Mouse (Mus musculus) intestine, postnatal 0 days (tissue): Measurements from ENCODE around the gene Inppl1. TPM values are rescaled to one million over a fixed set of nuclear protein-coding genes. Genes with fewer than 3 reads are reported as not detected.
A peak's percentile ranks its signal among the peaks of the same experiment; 100 is the strongest.

Source experiments
- ATAC-seq: fragments of 200-750 bp; cut with Nextera tagmentation; 2 replicates; pipeline ENCODE4 v1.8.0; 2017; ENCODE audit warnings: mild to moderate bottlenecking, moderate TSS enrichment, moderate library complexity
- H3K27ac ChIP-seq: fragments of 300-500 bp; sonication (generic); 2 replicates; pipeline ENCODE4 v1.5.1; 2014; ENCODE audit warnings: mild to moderate bottlenecking, low read depth, low read length, moderate library complexity
- H3K27me3 ChIP-seq: fragments of 300-500 bp; sonication (generic); replicated peaks from 2 replicates; pipeline ENCODE4 v1.6.1; 2014; ENCODE audit warnings: low read length, mixed read lengths; ENCODE audit not compliant: control insufficient read depth, insufficient read depth
- H3K36me3 ChIP-seq: fragments of 300-500 bp; sonication (generic); 2 replicates; pipeline ENCODE4 v1.6.1; 2014; ENCODE audit warnings: mild to moderate bottlenecking, moderate library complexity; ENCODE audit not compliant: control insufficient read depth, insufficient read depth
- H3K4me1 ChIP-seq: fragments of 300-500 bp; sonication (generic); replicated peaks from 2 replicates; pipeline ENCODE4 v1.6.1; 2014; ENCODE audit warnings: antibody characterized with exemption, low read length, mixed read lengths; ENCODE audit not compliant: control insufficient read depth, insufficient read depth
- H3K4me2 ChIP-seq: fragments of 300-500 bp; sonication (generic); replicated peaks from 2 replicates; pipeline ENCODE4 v1.6.1; 2014; ENCODE audit warnings: low read depth, mild to moderate bottlenecking, moderate library complexity
- H3K4me3 ChIP-seq: fragments of 300-500 bp; sonication (generic); 2 replicates; pipeline ENCODE4 v1.5.1; 2014; ENCODE audit warnings: low read depth, low read length
- H3K9ac ChIP-seq: fragments of 300-500 bp; sonication (generic); 2 replicates; pipeline ENCODE4 v1.6.1; 2014; ENCODE audit warnings: mild to moderate bottlenecking, low read depth, low read length
- H3K9me3 ChIP-seq: fragments of 300-500 bp; sonication (generic); 2 replicates; pipeline ENCODE4 v1.6.1; 2016; ENCODE audit warnings: mixed run types; ENCODE audit not compliant: control insufficient read depth
- CTCF ChIP-seq: sonication (generic); IDR thresholded peaks from 2 replicates; pipeline ENCODE4 v1.5.1; 2016; ENCODE audit warnings: low read depth, mild to moderate bottlenecking, control low read depth, antibody characterized with exemption, moderate library complexity
- WGBS: fragments of 180-500 bp; shearing (Covaris S2); extraction: QIAGEN DNeasy Blood & Tissue Kit; methylation state at CpG from one replicate; pipeline ENCODE4 v1.1.7; 2014; 5-methylcytosine and 5-hydroxymethylcytosine counted together
- polyA plus RNA-seq: library from polyadenylated mRNA; unstranded; fragments of >200 nt; fragmentation: Nextera tagmentation; extraction: Ambion mirVana; gene quantifications from 2 replicates; pipeline ENCODE4 v1.2.1, GENCODE M21; 2015

The Inppl1 gene
- polyA plus RNA-seq, 1 experiment from 2014 or later: 25.8 TPM

DNA sequence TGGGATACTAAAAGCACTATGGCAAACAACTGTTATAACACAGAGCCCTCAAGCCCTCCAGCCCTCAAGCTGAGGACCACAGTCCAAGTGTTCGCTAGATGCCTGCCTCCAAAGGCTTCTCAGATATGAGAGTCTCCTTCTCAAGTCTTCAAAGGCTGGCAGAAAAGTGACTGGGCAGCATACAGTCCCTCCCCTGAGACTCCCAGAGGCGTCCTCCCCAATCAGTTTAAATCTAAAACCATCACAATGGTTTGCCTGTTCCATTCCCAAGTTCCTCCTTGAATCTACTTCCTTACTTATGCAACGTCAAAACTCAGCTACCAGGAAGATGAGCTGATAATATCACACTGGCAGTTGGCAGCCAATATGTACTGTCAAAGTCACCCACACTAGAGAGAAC, 25.4 kb upstream of the Inppl1 start, which contains the start of gene Anapc15:
Gene Anapc15, plus strand, starts transcription at position 301 of the 400 bp plus-strand sequence.
- H3K4me3 ChIP-seq: no peak within 1 kb of the TSS
- H3K9ac ChIP-seq: no peak within 1 kb of the TSS
- no peak for ATAC-seq
- H3K4me1 ChIP-seq: no peaks in the 10 kb centered on the region
- no peak within 1 kb of the TSS for H3K27ac ChIP-seq
- no peaks in the 10 kb centered on the region for H3K27me3 ChIP-seq
- H3K36me3 ChIP-seq: peaks cover 5% of the 10 kb centered on the region
- WGBS: 72% methylated on average over 3 of the region's 3 CpGs
- TF ChIP-seq CTCF: no peak
- H3K9me3 ChIP-seq: no peaks in the 10 kb centered on the region
- H3K4me2 ChIP-seq: no peak within 1 kb of the TSS

DNA sequence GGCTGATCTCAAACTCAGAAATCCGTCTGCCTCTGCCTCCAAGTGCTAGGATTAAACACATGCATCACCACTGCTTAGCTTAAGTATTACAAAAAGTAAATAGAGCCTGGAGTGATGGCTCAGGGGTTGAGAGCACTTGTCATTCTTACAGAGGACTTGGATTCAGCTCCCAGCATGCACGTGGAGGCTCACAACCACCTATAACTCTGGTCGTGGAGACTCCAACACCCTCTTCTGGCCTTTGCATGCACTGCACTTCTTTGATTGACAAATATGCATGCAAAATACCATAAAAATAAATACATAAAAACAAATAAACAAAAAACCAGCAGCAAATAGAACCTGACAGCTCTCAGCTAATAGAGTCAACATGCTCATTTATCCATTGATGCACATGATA, 24.3 kb upstream of the Inppl1 start:
- no peak for ATAC-seq
- H3K36me3 ChIP-seq: peaks cover 8% of the 10 kb centered on the region
- H3K27ac ChIP-seq: no peak overlapping the region
- peak; percentile 22; the same call in 1 of the 2 replicates for TF ChIP-seq CTCF
- H3K27me3 ChIP-seq: no peaks in the 10 kb centered on the region
- H3K4me3 ChIP-seq: no peak overlapping the region
- no peaks in the 10 kb centered on the region for H3K4me1 ChIP-seq
- H3K4me2 ChIP-seq: no peak overlapping the region
- no peak overlapping the region for H3K9ac ChIP-seq
- no peaks in the 10 kb centered on the region for H3K9me3 ChIP-seq
- WGBS: 70% methylated on average over 3 of the region's 3 CpGs

DNA sequence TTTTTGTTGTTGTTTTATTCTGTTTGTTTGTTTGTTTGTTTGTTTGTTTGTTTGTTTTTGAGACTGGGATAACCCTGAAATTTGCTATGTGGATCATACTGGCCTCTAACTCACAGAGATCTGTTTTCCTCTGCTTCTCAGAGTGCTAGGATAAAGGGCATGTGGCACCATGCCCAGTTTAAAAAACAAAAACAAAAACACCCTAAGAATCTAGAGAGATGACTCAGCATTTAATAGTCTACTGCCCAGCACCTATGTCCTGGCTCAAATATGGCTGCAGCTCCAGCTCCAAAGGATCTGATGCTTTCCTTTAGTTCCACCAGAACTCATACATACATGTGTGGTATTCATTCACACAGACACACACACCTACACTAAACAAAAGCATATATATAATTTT, 22.9 kb upstream of the Inppl1 start:
- no peak overlapping the region for H3K4me2 ChIP-seq
- H3K27ac ChIP-seq: no peak overlapping the region
- H3K36me3 ChIP-seq: peaks cover 16% of the 10 kb centered on the region
- no peaks in the 10 kb centered on the region for H3K9me3 ChIP-seq
- no peak overlapping the region for H3K4me3 ChIP-seq
- no peaks in the 10 kb centered on the region for H3K27me3 ChIP-seq
- no peak for ATAC-seq
- no peak for TF ChIP-seq CTCF
- no peak overlapping the region for H3K9ac ChIP-seq
- no peaks in the 10 kb centered on the region for H3K4me1 ChIP-seq

DNA sequence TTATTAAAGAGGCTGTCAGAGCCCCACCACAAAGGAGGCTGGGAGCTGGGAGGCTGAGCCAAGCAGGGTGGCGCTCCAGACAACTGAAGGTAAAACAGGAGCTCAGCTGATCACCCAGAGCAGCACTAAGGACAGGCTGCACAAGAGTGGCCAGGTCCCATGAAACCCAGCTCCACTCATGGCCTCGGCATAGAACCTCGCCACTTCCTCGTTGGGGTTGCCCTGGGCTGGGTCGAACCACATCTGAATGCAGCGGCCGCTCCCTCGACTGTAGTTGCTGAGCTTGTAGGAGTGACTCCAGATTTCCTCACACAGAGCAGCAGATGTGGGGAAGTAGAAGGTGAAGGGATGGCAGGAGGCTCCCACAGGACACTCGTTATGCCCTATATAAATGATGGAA, 20.3 kb upstream of the Inppl1 start:
- H3K4me2 ChIP-seq: no peak overlapping the region
- H3K36me3 ChIP-seq: peaks cover 11% of the 10 kb centered on the region
- no peak overlapping the region for H3K4me3 ChIP-seq
- WGBS: 71% methylated on average over 9 of the region's 9 CpGs
- H3K27ac ChIP-seq: no peak overlapping the region
- no peak overlapping the region for H3K9ac ChIP-seq
- H3K4me1 ChIP-seq: no peaks in the 10 kb centered on the region
- no peak for ATAC-seq
- H3K9me3 ChIP-seq: no peaks in the 10 kb centered on the region
- no peak for TF ChIP-seq CTCF
- no peaks in the 10 kb centered on the region for H3K27me3 ChIP-seq

DNA sequence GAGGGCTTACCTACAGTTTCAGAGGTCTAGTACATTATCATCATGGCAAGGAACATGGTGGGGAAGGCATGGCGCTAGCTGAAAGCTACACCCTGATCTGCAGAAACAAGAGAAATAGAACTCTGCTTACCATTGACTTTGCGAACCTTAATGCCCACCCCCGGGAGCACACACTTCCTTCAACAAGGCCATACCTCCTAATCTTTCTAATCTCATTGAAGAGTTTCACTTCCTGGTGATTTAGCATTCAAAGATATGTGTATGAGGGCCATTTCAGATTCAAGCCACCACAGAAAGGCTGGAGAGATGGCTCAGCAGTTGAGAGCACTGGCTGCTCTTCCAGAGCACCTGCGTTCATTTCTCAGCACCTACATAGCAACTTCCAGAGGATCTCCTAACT, 19.1 kb upstream of the Inppl1 start, which contains the start of gene Folr2:
Gene Folr2, minus strand, starts transcription at position 101 of the 400 bp plus-strand sequence.
- no peaks in the 10 kb centered on the region for H3K27me3 ChIP-seq
- 85% methylated on average over 4 of the region's 4 CpGs for WGBS
- H3K36me3 ChIP-seq: peaks cover 11% of the 10 kb centered on the region
- no peak for TF ChIP-seq CTCF
- ATAC-seq: no peak
- H3K4me1 ChIP-seq: no peaks in the 10 kb centered on the region
- no peaks in the 10 kb centered on the region for H3K9me3 ChIP-seq
- H3K9ac ChIP-seq: no peak within 1 kb of the TSS
- H3K4me3 ChIP-seq: no peak within 1 kb of the TSS
- H3K4me2 ChIP-seq: no peak within 1 kb of the TSS
- no peak within 1 kb of the TSS for H3K27ac ChIP-seq

DNA sequence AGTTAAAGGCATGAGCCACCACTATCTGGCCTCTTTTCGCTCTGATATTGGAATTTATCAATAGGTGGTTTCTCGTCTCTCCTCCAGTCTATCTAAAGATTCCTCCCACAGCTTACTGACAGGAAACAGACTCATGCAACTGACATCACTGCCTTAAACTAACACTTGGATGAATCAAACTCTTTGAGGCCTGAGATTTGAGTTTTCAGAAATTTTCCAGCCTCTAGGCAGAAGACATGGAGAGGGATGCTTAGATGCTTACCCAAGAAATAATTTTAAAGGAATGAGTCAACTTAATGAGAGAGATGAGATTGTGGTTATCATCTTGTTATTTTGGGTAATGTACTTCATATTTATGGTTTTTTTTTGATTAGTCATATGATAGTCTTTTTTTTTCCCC, 15.8 kb upstream of the Inppl1 start:
- Histone ChIP-seq H3K4me2 (no peak overlapping the region), H3K27ac (no peak overlapping the region), H3K27me3 (no peaks in the 10 kb centered on the region), H3K9me3 (no peaks in the 10 kb centered on the region), H3K4me3 (no peak overlapping the region), H3K36me3 (peaks cover 11% of the 10 kb centered on the region; the same call in 1 of the 2 replicates), H3K9ac (no peak overlapping the region), H3K4me1 (no peaks in the 10 kb centered on the region)
- WGBS: 80% methylated on average over 2 of the region's 2 CpGs
- ATAC-seq: no peak
- TF ChIP-seq CTCF: no peak

DNA sequence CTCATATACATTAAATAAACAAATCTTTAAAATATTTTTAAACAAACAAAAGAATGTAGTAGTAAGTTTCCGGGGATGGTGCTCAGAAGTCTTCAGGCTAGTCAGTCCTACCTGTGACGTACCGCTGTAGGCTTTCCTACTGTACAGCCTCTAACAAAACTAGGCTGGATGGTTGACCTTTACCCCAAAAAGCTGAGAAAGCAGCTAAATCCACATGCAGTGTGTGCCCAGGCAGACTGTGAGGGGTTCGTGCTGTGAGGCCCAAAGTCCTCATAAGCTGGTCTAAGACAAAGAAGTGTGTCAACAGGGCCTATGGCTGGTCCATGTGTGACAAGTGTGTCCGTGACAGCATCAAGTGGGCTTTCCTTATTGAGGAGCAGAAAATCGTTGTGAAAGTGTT, 14.8 kb upstream of the Inppl1 start:
- no peak for TF ChIP-seq CTCF
- H3K4me1 ChIP-seq: no peaks in the 10 kb centered on the region
- no peak overlapping the region for H3K27ac ChIP-seq
- H3K4me2 ChIP-seq: no peak overlapping the region
- 0 out of 2 replicates have a peak, but pooled peaks cover 7% of the 10 kb centered on the region for H3K36me3 ChIP-seq
- no peaks in the 10 kb centered on the region for H3K9me3 ChIP-seq
- ATAC-seq: no peak
- no peak overlapping the region for H3K4me3 ChIP-seq
- WGBS: 81% methylated on average over 6 of the region's 6 CpGs
- H3K9ac ChIP-seq: no peak overlapping the region
- H3K27me3 ChIP-seq: no peaks in the 10 kb centered on the region
